Comparison of ENCODE assay signal across 27 mouse cellular contexts in the genomic region with DNA sequence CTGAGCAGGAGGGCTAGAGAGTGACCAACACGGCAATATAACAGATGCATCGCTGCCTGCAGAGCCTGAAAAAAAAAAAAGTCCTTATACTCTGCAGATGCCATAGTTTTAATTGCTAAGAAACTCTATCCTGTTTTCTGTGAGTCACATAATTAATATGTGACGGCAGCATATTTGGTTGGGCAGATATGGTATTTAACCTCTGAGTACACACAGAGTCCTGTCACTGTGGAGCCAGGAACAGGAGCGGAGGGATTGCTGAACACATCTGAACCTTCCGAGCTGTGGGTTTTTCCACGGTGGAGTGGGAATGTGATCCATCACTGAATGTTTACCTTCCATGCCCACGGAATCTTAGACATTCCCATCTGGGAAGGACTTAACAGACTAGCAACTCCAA.
DNase-seq lines count a peak whose midpoint lies in the region; TF ChIP-seq lines count a peak whose summit lies in the region.
"Had no signal": no experiment of that assay in that cellular context is flagged by ENCODE, and none has a peak within 500 bp of the region (broad histone marks: within the 10 kb centered on the region; RNA-seq: fewer than 3 reads in every experiment).

No protein-coding gene starts in this region.

- TF ChIP-seq POLR2A in myocyte (IDR thresholded peaks at IDR 0.05; ENCODE audit: insufficient read length, low read depth), result no peak
- no peak for TF ChIP-seq POLR2A in thymus, adult 2 months (IDR thresholded peaks at IDR 0.05; ENCODE audit: control insufficient read depth, extremely low read depth, insufficient read depth, low read length, poor library complexity)

- H3K27me3 ChIP-seq in myocyte (ENCODE audit: control insufficient read depth, insufficient read depth, insufficient read length), result no peaks in the 10 kb centered on the region
- no peaks in the 10 kb centered on the region for H3K27me3 ChIP-seq in thymus, adult 2 months (ENCODE audit: control insufficient read depth, insufficient read depth, low read length)
- H3K27me3 ChIP-seq: embryonic facial prominence, embryonic 12.5 days; forebrain, embryonic 12.5 days; forebrain, embryonic 15.5 days; heart, embryonic 12.5 days; heart, embryonic 15.5 days; hindbrain, embryonic 13.5 days; intestine, embryonic 15.5 days had no signal

- 91% methylated on average over 7 of the region's 7 CpGs for WGBS in thymus, adult 2 months

- H3ac ChIP-seq in myocyte (ENCODE audit: control insufficient read depth, insufficient read length), result no peak overlapping the region

- peak; percentile 83 for DNase-seq in heart, adult 11 months
- DNase-seq in heart, adult 9 months (ENCODE audit: low spot score in 2 of 2), result no peak
- DNase-seq in 3T3-L1 (ENCODE audit: low read depth, low spot score), result peak; percentile 67
- peak; percentile 51 for DNase-seq in NIH3T3 (ENCODE audit: low read depth)
- DNase-seq in thymus, adult 2 months, result no peak
- DNase-seq in lung, postnatal 14 days, result no peak
- DNase-seq: adrenal gland, adult 2 months; adrenal gland, postnatal 25 days; cerebellum, adult 11-12 months; cerebellum, adult 8-10 months; cerebellum, postnatal 10 days; cerebellum, postnatal 36 days; embryo, embryonic 11 days; gastrocnemius, postnatal 10 days; gastrocnemius, postnatal 36 days; heart, postnatal 10 days; heart, postnatal 36 days had no signal

- peak overlapping the region; percentile 75 for H3K4me2 ChIP-seq in myocyte (ENCODE audit: low read depth)
- H3K4me2 ChIP-seq: embryonic facial prominence, embryonic 12.5 days; forebrain, embryonic 12.5 days; forebrain, embryonic 15.5 days; heart, embryonic 12.5 days; heart, embryonic 15.5 days; hindbrain, embryonic 13.5 days; intestine, embryonic 15.5 days had no signal

- H3K27ac ChIP-seq in thymus, adult 2 months (ENCODE audit: control insufficient read depth, insufficient read depth, low read length), result no peak overlapping the region
- H3K27ac ChIP-seq: embryonic facial prominence, embryonic 12.5 days; forebrain, embryonic 12.5 days; forebrain, embryonic 15.5 days; heart, embryonic 15.5 days; hindbrain, embryonic 10.5 days; hindbrain, embryonic 13.5 days; intestine, embryonic 15.5 days had no signal

- H3K36me3 ChIP-seq in myocyte (ENCODE audit: control insufficient read depth, insufficient read depth), result no peaks in the 10 kb centered on the region
- no peaks in the 10 kb centered on the region for H3K36me3 ChIP-seq in thymus, adult 2 months (ENCODE audit: control insufficient read depth, insufficient read depth, low read length)
- H3K36me3 ChIP-seq: embryonic facial prominence, embryonic 12.5 days; forebrain, embryonic 12.5 days; forebrain, embryonic 15.5 days; heart, embryonic 12.5 days; heart, embryonic 15.5 days; hindbrain, embryonic 10.5 days; hindbrain, embryonic 13.5 days; intestine, embryonic 15.5 days had no signal

- H3K79me2 ChIP-seq in myocyte (ENCODE audit: control insufficient read depth, insufficient read depth), result no peaks in the 10 kb centered on the region

- H3K4me1 ChIP-seq in thymus, adult 2 months (replicated peaks; ENCODE audit: control insufficient read depth, insufficient read depth, low read length), result no peaks in the 10 kb centered on the region
- H3K4me1 ChIP-seq: forebrain, embryonic 12.5 days; forebrain, embryonic 15.5 days; heart, embryonic 12.5 days; heart, embryonic 15.5 days; hindbrain, embryonic 10.5 days; hindbrain, embryonic 13.5 days; intestine, embryonic 15.5 days had no signal

- no peak for TF ChIP-seq CTCF in thymus, adult 2 months (IDR thresholded peaks at IDR 0.05; ENCODE audit: borderline replicate concordance, control insufficient read depth, extremely low read depth, insufficient read depth, low read length, poor library complexity)

- H3K4me3 ChIP-seq in myocyte, result no peak overlapping the region
- no peak overlapping the region for H3K4me3 ChIP-seq in thymus, adult 2 months (ENCODE audit: control insufficient read depth, insufficient read depth, low read length)
- H3K4me3 ChIP-seq: embryonic facial prominence, embryonic 12.5 days; erythroblast, embryonic 14.5 days; forebrain, embryonic 12.5 days; forebrain, embryonic 15.5 days; heart, embryonic 12.5 days; heart, embryonic 15.5 days; hindbrain, embryonic 10.5 days; hindbrain, embryonic 13.5 days; intestine, embryonic 15.5 days had no signal

TF ChIP-seq in myocyte, 11 proteins besides CTCF, POLR2A, EP300 and RAD21:
- TF ChIP-seq MYOG (IDR thresholded peaks at IDR 0.05; ENCODE audit: control insufficient read depth in 1 of 3, insufficient read depth in 1 of 3, insufficient read length in 2 of 3, low read depth in 2 of 3) (no peak), SRF (IDR thresholded peaks at IDR 0.05; ENCODE audit: control insufficient read depth, insufficient read length, low read depth) (no peak), REST (IDR thresholded peaks at IDR 0.05; ENCODE audit: insufficient read depth, insufficient read length) (no peak), POLR2AphosphoS2 (IDR thresholded peaks at IDR 0.05; ENCODE audit: insufficient read length, low read depth) (no peak), MAX (IDR thresholded peaks at IDR 0.05; ENCODE audit: low read depth) (no peak), TCF12 (IDR thresholded peaks at IDR 0.05; ENCODE audit: insufficient read depth, poor library complexity, severe bottlenecking) (no peak), MYOD1 (IDR thresholded peaks at IDR 0.05; ENCODE audit: control insufficient read depth in 1 of 3, insufficient read length in 2 of 3, low read depth in 2 of 3) (no peak), USF1 (IDR thresholded peaks at IDR 0.05; ENCODE audit: low read depth) (no peak), CEBPB (IDR thresholded peaks at IDR 0.05; ENCODE audit: insufficient read depth, poor library complexity, severe bottlenecking) (no peak), TCF3 (IDR thresholded peaks at IDR 0.05; ENCODE audit: insufficient read length, low read depth) (no peak), E2F4 (IDR thresholded peaks at IDR 0.05; ENCODE audit: insufficient read depth) (no peak)
TF ChIP-seq in myocyte: peak in this region for 0.

Comparison
In these comparisons a context has a peak if more than half of its experiments do, and no peak if none do; other contexts are left out.
1. DNase-seq: peak in heart, adult 11 months (single experiment), 3T3-L1 (single experiment) and NIH3T3 (single experiment); none in heart, adult 9 months (0 of 2), thymus, adult 2 months (single experiment) and lung, postnatal 14 days (single experiment).